11 mouse cellular contexts compared by ENCODE assay signal in genomic region chr5:93095301-93095700, GRCm38 (mm10). TPM values are rescaled to one million over a fixed set of nuclear protein-coding genes. Genes with fewer than 3 reads are reported as not detected.
DNase-seq lines count a peak whose midpoint lies in the region; ATAC-seq and TF ChIP-seq lines count a peak whose summit lies in the region.
"Had no signal": no experiment of that assay in that cellular context is flagged by ENCODE, and none has a peak within 500 bp of the region (broad histone marks: within the 10 kb centered on the region; RNA-seq: fewer than 3 reads in every experiment).

No protein-coding gene starts in this region.

- DNase-seq in gastrocnemius, adult 2 months = no peak
- DNase-seq in gastrocnemius, postnatal 36 days = no peak
- DNase-seq in hindbrain, embryonic 10.5 days (ENCODE audit: low spot score) = no peak
- no peak for DNase-seq in liver, postnatal 0 days
- DNase-seq in MN1 (ENCODE audit: low spot score) = no peak
- DNase-seq: cerebellum, postnatal 14 days; kidney, postnatal 10 days; lung, postnatal 14 days had no signal

- H3K4me1 ChIP-seq in hindbrain, embryonic 10.5 days (replicated peaks) = peaks cover 67% of the 10 kb centered on the region
- H3K4me1 ChIP-seq in liver, postnatal 0 days (ENCODE audit: insufficient read depth) = peaks cover 30% of the 10 kb centered on the region

- intact Hi-C loops in gastrocnemius, adult 2 months (cut with DNase I) = no loop called here
- intact Hi-C loops in gastrocnemius, postnatal 36 days (cut with DNase I) = no loop called here

- 55% methylated on average over 7 of the region's 7 CpGs for WGBS in hindbrain, embryonic 10.5 days
- 71% methylated on average over 7 of the region's 7 CpGs for WGBS in liver, postnatal 0 days (ENCODE audit: insufficient replicate concordance)

- no peaks in the 10 kb centered on the region for H3K27me3 ChIP-seq in C2C12 (ENCODE audit: control insufficient read depth, insufficient read depth, insufficient read length)
- H3K27me3 ChIP-seq in hindbrain, embryonic 10.5 days (ENCODE audit: insufficient read depth, poor library complexity, severe bottlenecking) = no peaks in the 10 kb centered on the region
- H3K27me3 ChIP-seq in liver, postnatal 0 days (ENCODE audit: insufficient read depth, low read length) = no peaks in the 10 kb centered on the region

- peaks cover 80% of the 10 kb centered on the region for H3K79me3 ChIP-seq in C2C12 (ENCODE audit: low read depth)

- H3K79me2 ChIP-seq in C2C12 (ENCODE audit: control insufficient read depth, insufficient read depth) = peaks cover 93% of the 10 kb centered on the region

- H3K27ac ChIP-seq in gastrocnemius, adult 2 months = peak overlapping the region; percentile 99; the same call in 1 of the 2 replicates
- 0 out of 2 replicates have a peak overlapping the region, but pooled peaks have one; percentile 99 for H3K27ac ChIP-seq in hindbrain, embryonic 10.5 days
- no peak overlapping the region for H3K27ac ChIP-seq in liver, postnatal 0 days (ENCODE audit: low read depth)

- ATAC-seq in liver, postnatal 0 days = no peak
- ATAC-seq in granulocyte monocyte progenitor cell, adult 5-6 weeks (replicated peaks; ENCODE audit: poor library complexity, severe bottlenecking) = no peak
- no peak for ATAC-seq in inflammation-experienced regulatory T-cells, adult 6 months

- no peaks in the 10 kb centered on the region for H3K9me3 ChIP-seq in hindbrain, embryonic 10.5 days
- no peaks in the 10 kb centered on the region for H3K9me3 ChIP-seq in liver, postnatal 0 days (ENCODE audit: low read length)

- peak overlapping the region; percentile 88 for H3K4me3 ChIP-seq in gastrocnemius, adult 2 months
- H3K4me3 ChIP-seq in C2C12 (ENCODE audit: insufficient read depth, poor library complexity, severe bottlenecking) = peak overlapping the region; percentile 84
- H3K4me3 ChIP-seq in hindbrain, embryonic 10.5 days = peak overlapping the region; percentile 90
- no peak overlapping the region for H3K4me3 ChIP-seq in liver, postnatal 0 days (ENCODE audit: low read depth, low read length)

- no peak overlapping the region for H3ac ChIP-seq in C2C12 (ENCODE audit: control insufficient read depth, insufficient read length, low read depth)

- TF ChIP-seq CTCF in gastrocnemius, adult 2 months (IDR thresholded peaks at IDR 0.05) = no peak
- no peak for TF ChIP-seq CTCF in C2C12 (IDR thresholded peaks at IDR 0.05; ENCODE audit: control insufficient read depth, insufficient read depth, insufficient read length)
- no peak for TF ChIP-seq CTCF in liver, postnatal 0 days (IDR thresholded peaks at IDR 0.05; ENCODE audit: low read depth)

- TF ChIP-seq EP300 in liver, postnatal 0 days (IDR thresholded peaks at IDR 0.05; ENCODE audit: low read depth) = no peak

- H3K4me2 ChIP-seq in liver, postnatal 0 days (ENCODE audit: low read depth, low read length) = peak overlapping the region; percentile 83; the same call in 1 of the 2 replicates

- H3K9ac ChIP-seq in liver, postnatal 0 days (replicated peaks) = no peak overlapping the region

- peaks cover 22% of the 10 kb centered on the region for H3K36me3 ChIP-seq in C2C12 (ENCODE audit: control insufficient read depth, insufficient read depth)
- H3K36me3 ChIP-seq in hindbrain, embryonic 10.5 days = peaks cover 20% of the 10 kb centered on the region
- no peaks in the 10 kb centered on the region for H3K36me3 ChIP-seq in liver, postnatal 0 days (replicated peaks; ENCODE audit: insufficient read depth, low read length)

TF ChIP-seq in C2C12, 6 proteins besides CTCF, POLR2A, EP300 and RAD21:
- TF ChIP-seq MYOD1 (IDR thresholded peaks at IDR 0.05; ENCODE audit: control insufficient read depth, insufficient read length, low read depth) = no peak
- no peak for TF ChIP-seq MAX (IDR thresholded peaks at IDR 0.05)

RNA-seq across cellular contexts. Expression of gene Sept11, which starts 2.1 kb away (rescaled TPM):
- total RNA-seq in gastrocnemius, adult 2 months (2021) = 10 to 100 TPM; 85.1 to 87.6 TPM
- 10 to 100 TPM; 69.1 to 85.0 TPM for total RNA-seq in gastrocnemius, postnatal 36 days (2021)
- polyA plus RNA-seq in C2C12 (2012; fragmentation: generic; extraction: Trizol) = 102 TPM
- 237 and 263 TPM in 2 replicates for polyA plus RNA-seq in hindbrain, embryonic 10.5 days (2016; fragmentation: Nextera tagmentation; extraction: Ambion mirVana)
- 12.1 and 12.2 TPM in 2 replicates for polyA plus RNA-seq in liver, postnatal 0 days (2015; fragmentation: Nextera tagmentation; extraction: Ambion mirVana)
- total RNA-seq in granulocyte monocyte progenitor cell, adult 5-6 weeks (2014; fragmentation: Nextera tagmentation) = 89.0 and 103 TPM in 2 replicates
- 67.7 and 70.7 TPM in 2 replicates for total RNA-seq in granulocyte monocyte progenitor cell, adult 5-6 weeks (2017)
- polyA plus RNA-seq in inflammation-experienced regulatory T-cells, adult 6 months (2017; shearing (Covaris generic)) = 10 to 100 TPM; 28.0 to 72.7 (median 29.9) TPM

RNA-seq across cellular contexts. Expression of gene Sowahb, which starts 50.5 kb away (rescaled TPM):
- not detected for total RNA-seq in gastrocnemius, adult 2 months (2021)
- not detected for total RNA-seq in gastrocnemius, postnatal 36 days (2021)
- polyA plus RNA-seq in C2C12 (2012; fragmentation: generic; extraction: Trizol) = 0.01 TPM
- polyA plus RNA-seq in hindbrain, embryonic 10.5 days (2016; fragmentation: Nextera tagmentation; extraction: Ambion mirVana) = 0.47 and 0.86 TPM in 2 replicates
- polyA plus RNA-seq in liver, postnatal 0 days (2015; fragmentation: Nextera tagmentation; extraction: Ambion mirVana) = 1.8 and 3.9 TPM in 2 replicates
- total RNA-seq in granulocyte monocyte progenitor cell, adult 5-6 weeks (2014; fragmentation: Nextera tagmentation) = not detected in 2 replicates
- not detected in 2 replicates for total RNA-seq in granulocyte monocyte progenitor cell, adult 5-6 weeks (2017)
- polyA plus RNA-seq in inflammation-experienced regulatory T-cells, adult 6 months (2017; shearing (Covaris generic)) = not detected
